Mouse (Mus musculus) kidney, postnatal 0 days (tissue): ENCODE data around the gene Slc43a3. TPM values are rescaled to one million over a fixed set of nuclear protein-coding genes. Genes with fewer than 3 reads are reported as not detected.
A peak's percentile ranks its signal among the peaks of the same experiment; 100 is the strongest.

Source experiments
- ATAC-seq: fragments of 200-750 bp; cut with Nextera tagmentation; replicated peaks from 2 replicates; pipeline ENCODE4 v1.8.0; 2017; ENCODE audit warnings: low read depth, moderate number of reproducible peaks, moderate TSS enrichment, moderate library complexity; ENCODE audit not compliant: low FRiP score
- DNase-seq: peaks from one replicate; pipeline ENCODE4 v3.0.0-alpha.2; 2016; ENCODE audit warnings: low spot score
- H3K27ac ChIP-seq: fragments of 300-500 bp; sonication (generic); 2 replicates; pipeline ENCODE4 v1.5.1; 2014; ENCODE audit warnings: mild to moderate bottlenecking
- H3K27me3 ChIP-seq: fragments of 300-500 bp; sonication (generic); 2 replicates; pipeline ENCODE4 v1.6.1; 2014; ENCODE audit warnings: low read length, mixed read lengths; ENCODE audit not compliant: insufficient read depth
- H3K36me3 ChIP-seq: fragments of 300-500 bp; sonication (generic); 2 replicates; pipeline ENCODE4 v1.6.1; 2014; ENCODE audit warnings: low read length, mixed read lengths; ENCODE audit not compliant: insufficient read depth
- H3K4me1 ChIP-seq: fragments of 300-500 bp; sonication (generic); replicated peaks from 2 replicates; pipeline ENCODE4 v1.6.1; 2014; ENCODE audit warnings: antibody characterized with exemption, low read length, mixed read lengths; ENCODE audit not compliant: insufficient read depth
- H3K4me2 ChIP-seq: fragments of 300-500 bp; sonication (generic); 2 replicates; pipeline ENCODE4 v1.6.1; 2014; ENCODE audit warnings: mild to moderate bottlenecking, low read length, moderate library complexity, mixed read lengths
- H3K4me3 ChIP-seq: fragments of 300-500 bp; sonication (generic); replicated peaks from 2 replicates; pipeline ENCODE4 v1.5.1; 2014; ENCODE audit warnings: low read depth, low read length
- H3K9ac ChIP-seq: fragments of 300-500 bp; sonication (generic); 2 replicates; pipeline ENCODE4 v1.6.1; 2014; ENCODE audit warnings: low read depth, low read length
- H3K9me3 ChIP-seq: fragments of 300-500 bp; sonication (generic); replicated peaks from 2 replicates; pipeline ENCODE4 v1.6.1; 2016; ENCODE audit warnings: low read length, inconsistent platforms, mixed read lengths
- CTCF ChIP-seq: IDR thresholded peaks from 2 replicates; pipeline ENCODE4 v1.5.1; 2016; ENCODE audit warnings: antibody characterized with exemption, low read depth, mild to moderate bottlenecking, moderate library complexity
- WGBS: fragments of 180-500 bp; shearing (Covaris S2); extraction: QIAGEN DNeasy Blood & Tissue Kit; methylation state at CpG from one replicate; pipeline ENCODE4 v1.1.7; 2014; 5-methylcytosine and 5-hydroxymethylcytosine counted together
- polyA plus RNA-seq: library from polyadenylated mRNA; unstranded; fragments of >200 nt; fragmentation: Nextera tagmentation; extraction: Ambion mirVana; gene quantifications from 2 replicates; pipeline ENCODE4 v1.2.1, GENCODE M21; 2015

Slc43a3 gene
- polyA plus RNA-seq, 1 experiment from 2014 or later, result 36.7 TPM

GRCm38 (mm10) chr2:84916548-84917320, 19.6 kb upstream of the Slc43a3 start:
- H3K9ac ChIP-seq, result no peak overlapping the region
- ATAC-seq, result no peak
- no peaks in the 10 kb centered on the region for H3K27me3 ChIP-seq
- DNase-seq, result peak; percentile 75
- no peaks in the 10 kb centered on the region for H3K9me3 ChIP-seq
- H3K27ac ChIP-seq, result peak overlapping the region; percentile 37; the same call in 1 of the 2 replicates
- no peaks in the 10 kb centered on the region for H3K4me1 ChIP-seq
- H3K36me3 ChIP-seq, result no peaks in the 10 kb centered on the region
- WGBS, result 57% methylated on average over 8 of the region's 8 CpGs
- no peak overlapping the region for H3K4me3 ChIP-seq
- no peak overlapping the region for H3K4me2 ChIP-seq
- TF ChIP-seq CTCF, result no peak

- H3K4me3 ChIP-seq, result no peak overlapping the region
- H3K27me3 ChIP-seq, result no peaks in the 10 kb centered on the region
- H3K9me3 ChIP-seq, result no peaks in the 10 kb centered on the region
- H3K9ac ChIP-seq, result no peak overlapping the region
- TF ChIP-seq CTCF, result no peak
- ATAC-seq (no peak), DNase-seq (no peak)
- H3K27ac ChIP-seq, result no peak overlapping the region
- no peaks in the 10 kb centered on the region for H3K4me1 ChIP-seq
- WGBS, result 59% methylated on average over 3 of the region's 3 CpGs
- H3K4me2 ChIP-seq, result no peak overlapping the region
- H3K36me3 ChIP-seq, result no peaks in the 10 kb centered on the region
These were observed 18.2 kb upstream of the Slc43a3 start for GRCm38 (mm10) chr2:84918188-84918587.

GRCm38 (mm10) chr2:84919601-84920108, 16.7 kb upstream of the Slc43a3 start:
- ATAC-seq, result no peak
- no peak overlapping the region for H3K4me2 ChIP-seq
- no peaks in the 10 kb centered on the region for H3K36me3 ChIP-seq
- no peaks in the 10 kb centered on the region for H3K27me3 ChIP-seq
- H3K9me3 ChIP-seq, result no peaks in the 10 kb centered on the region
- no peaks in the 10 kb centered on the region for H3K4me1 ChIP-seq
- no peak overlapping the region for H3K27ac ChIP-seq
- H3K4me3 ChIP-seq, result no peak overlapping the region
- H3K9ac ChIP-seq, result no peak overlapping the region
- DNase-seq, result no peak
- TF ChIP-seq CTCF, result no peak
- 87% methylated on average over 10 of the region's 10 CpGs for WGBS

- no peak for ATAC-seq
These were observed 6.2 kb upstream of the Slc43a3 start for GRCm38 (mm10) chr2:84930186-84930585.

GRCm38 (mm10) chr2:84933992-84934648, 2.3 kb upstream of the Slc43a3 start:
- TF ChIP-seq CTCF, result no peak
- Histone ChIP-seq H3K4me1 (peaks cover 8% of the 10 kb centered on the region; the same call in 1 of the 2 replicates), H3K9me3 (no peaks in the 10 kb centered on the region), H3K9ac (no peak overlapping the region), H3K27me3 (no peaks in the 10 kb centered on the region), H3K4me3 (no peak overlapping the region), H3K36me3 (no peaks in the 10 kb centered on the region), H3K4me2 (no peak overlapping the region), H3K27ac (no peak overlapping the region)
- 72% methylated on average over 8 of the region's 8 CpGs for WGBS
- ATAC-seq, result no peak
- DNase-seq, result no peak

More at GRCm38 (mm10) chr2:84930186-84930585, 6.2 kb upstream of the Slc43a3 start:
- H3K9ac ChIP-seq, result no peak overlapping the region
- WGBS, result 91% methylated on average over 7 of the region's 7 CpGs
- no peaks in the 10 kb centered on the region for H3K4me1 ChIP-seq
- DNase-seq, result no peak
- TF ChIP-seq CTCF, result no peak
- no peaks in the 10 kb centered on the region for H3K9me3 ChIP-seq
- no peak overlapping the region for H3K4me3 ChIP-seq
- H3K36me3 ChIP-seq, result no peaks in the 10 kb centered on the region
- no peak overlapping the region for H3K27ac ChIP-seq
- H3K4me2 ChIP-seq, result no peak overlapping the region
- no peaks in the 10 kb centered on the region for H3K27me3 ChIP-seq

- ATAC-seq, result no peak
- Histone ChIP-seq H3K9me3 (no peaks in the 10 kb centered on the region), H3K27me3 (no peaks in the 10 kb centered on the region), H3K9ac (no peak overlapping the region), H3K27ac (no peak overlapping the region), H3K36me3 (no peaks in the 10 kb centered on the region), H3K4me2 (no peak overlapping the region), H3K4me1 (peaks cover 8% of the 10 kb centered on the region; the same call in 1 of the 2 replicates), H3K4me3 (no peak overlapping the region)
- 79% methylated on average over 4 of the region's 4 CpGs for WGBS
- no peak for TF ChIP-seq CTCF
- no peak for DNase-seq
These were observed 1.8 kb upstream of the Slc43a3 start for GRCm38 (mm10) chr2:84934649-84935007.
